Mouse (Mus musculus) urinary bladder, adult 18-20 months (tissue): ENCODE results near the gene Olfr980.
"Not testable (repeated sequence)": the region's sequence is repeated elsewhere in the genome, so short reads cannot be mapped to it uniquely, and the experiment has no call there.

Experiments
- DNase-seq, 2 experiments: peaks; one replicate each; pipeline ENCODE4 v3.0.0; 2022; ENCODE audit warnings: low spot score in 2 of 2, mixed read lengths in 2 of 2

Olfr980 gene

DNA sequence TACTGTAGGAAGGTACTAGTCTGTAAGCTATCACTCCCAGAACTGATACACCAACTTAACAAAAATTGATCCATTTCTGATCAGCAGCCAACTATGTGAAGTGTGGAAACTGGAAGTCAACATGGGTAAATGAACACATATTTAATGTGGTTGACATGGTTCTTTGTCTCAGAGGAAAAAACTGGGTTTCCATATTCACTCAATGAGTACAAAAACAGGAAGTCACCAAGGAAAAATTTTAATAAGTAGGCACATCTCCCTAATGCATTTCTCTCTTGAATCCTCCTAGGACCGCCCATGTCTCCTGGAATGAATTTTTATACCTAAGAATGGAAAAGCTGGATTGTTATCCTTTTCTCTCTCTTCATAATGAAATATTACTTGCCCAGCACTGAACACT lies at the start of gene Olfr980:
TSS of gene Olfr980 (minus strand) at position 101 of the 400 bp plus-strand sequence.
- DNase-seq: no peak

DNA sequence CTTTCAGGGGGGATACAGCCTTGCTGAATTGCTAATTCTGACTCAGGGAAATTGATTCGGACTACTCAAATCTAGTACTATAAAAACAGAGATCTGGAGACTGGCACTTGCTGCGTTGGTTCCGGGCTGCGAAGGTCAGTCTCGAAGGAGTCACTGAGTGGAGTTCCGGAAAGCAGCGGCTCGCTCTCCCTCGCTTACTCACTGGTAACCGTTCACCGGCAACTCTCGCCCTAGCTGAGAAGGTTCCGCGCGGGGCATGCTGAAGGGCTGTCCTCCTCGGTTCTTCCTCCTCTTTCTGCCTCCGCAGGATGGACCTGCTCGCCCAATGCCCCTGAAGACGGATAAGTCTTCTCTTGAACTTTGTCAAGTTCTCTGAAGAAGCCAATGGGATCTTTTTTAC lies 40.8 kb upstream of the Olfr980 start:
- no peak for DNase-seq

DNA sequence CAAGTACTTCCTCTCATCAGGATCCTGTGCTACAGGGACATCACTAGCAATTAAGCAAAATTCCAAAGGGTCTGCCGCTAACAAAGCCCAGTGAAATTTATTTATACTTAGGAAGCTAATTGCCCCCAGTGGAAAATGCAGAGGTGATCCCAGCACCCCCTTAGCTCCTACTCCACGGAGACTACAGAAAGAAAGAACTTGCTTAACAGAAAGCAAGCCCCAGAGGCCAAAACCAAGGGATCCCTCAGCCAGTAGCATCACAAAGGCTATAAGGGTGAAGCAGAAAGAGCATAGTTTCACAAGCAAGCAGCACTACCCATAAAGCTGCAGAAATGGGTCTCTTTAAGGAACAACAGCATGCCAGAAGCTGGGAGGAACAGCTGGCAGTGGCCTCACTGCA lies 11.8 kb upstream of the Olfr980 start, which contains the start of gene Olfr981:
TSS of gene Olfr981 (plus strand) at position 301 of the 400 bp plus-strand sequence.
- no peak for DNase-seq

DNA sequence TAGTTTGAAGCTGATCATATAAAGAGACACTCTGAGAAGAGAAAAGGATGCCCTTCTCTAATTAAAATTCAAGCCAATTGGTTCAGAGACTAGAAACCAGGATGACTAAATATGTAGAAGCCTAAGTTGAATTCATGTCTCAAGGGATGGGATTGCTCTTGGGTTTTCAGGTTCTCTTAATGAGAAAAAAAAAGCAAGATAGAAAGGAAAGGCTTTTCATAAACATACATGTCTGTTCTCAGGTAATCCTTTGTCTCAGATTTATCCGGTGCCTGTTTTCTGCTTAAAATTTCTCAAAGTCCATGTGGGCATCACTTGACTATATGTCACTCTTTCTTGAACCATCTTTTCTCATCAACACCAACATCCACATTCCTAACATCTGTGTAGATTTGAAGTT lies 6.0 kb downstream of the Olfr980 start, which contains the start of gene Olfr979:
TSS of gene Olfr979 (minus strand) at position 101 of the 400 bp plus-strand sequence.
- DNase-seq: no peak

DNA sequence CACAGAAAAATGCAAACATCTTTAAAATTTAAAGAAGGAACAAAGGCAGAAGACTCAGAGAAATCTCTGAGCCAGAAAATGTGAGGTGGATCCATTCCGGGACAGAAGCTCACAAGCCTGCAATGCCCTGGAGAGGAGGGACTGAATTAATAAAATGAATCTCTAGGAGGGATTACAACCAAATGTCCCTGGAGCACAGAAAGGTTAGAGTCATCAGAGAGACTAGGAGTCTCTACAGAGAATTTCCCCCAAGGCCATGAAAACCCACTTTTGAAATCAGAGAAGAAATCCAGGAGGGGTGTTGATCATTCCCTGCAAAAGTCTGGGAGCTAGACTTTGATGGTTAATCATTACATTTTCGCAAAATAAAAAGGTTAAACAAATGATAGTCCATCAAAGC lies 17.6 kb downstream of the Olfr980 start, which contains the start of gene Olfr978:
TSS of gene Olfr978 (plus strand) at position 301 of the 400 bp plus-strand sequence.
- DNase-seq: no peak

DNA sequence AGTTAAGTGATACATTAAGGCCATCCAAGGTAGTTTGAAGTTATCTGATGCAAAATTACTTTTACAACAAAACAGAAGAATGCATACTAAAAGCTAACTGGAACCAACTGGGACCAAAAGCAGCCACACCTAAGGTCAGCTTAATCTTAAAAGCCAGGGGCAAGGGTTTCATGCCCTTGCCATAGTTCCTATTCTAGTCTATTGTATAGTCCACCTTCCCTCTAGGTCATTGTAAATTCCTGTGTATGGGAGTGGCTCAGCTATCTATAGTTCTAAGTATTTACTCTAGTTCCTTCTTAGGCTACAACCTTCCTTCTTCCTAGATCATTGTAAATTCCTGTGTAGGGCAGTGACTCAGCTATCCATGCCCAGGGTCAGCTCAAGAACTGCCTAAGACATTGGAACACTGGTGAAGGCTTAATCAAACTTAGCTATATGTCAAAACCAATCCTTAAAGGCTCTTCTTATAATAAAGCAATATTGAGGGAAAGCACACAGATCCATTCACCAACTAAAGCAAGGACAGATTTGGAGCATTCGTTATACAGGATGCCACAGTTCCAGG lies 32.7 kb downstream of the Olfr980 start:
- not testable (repeated sequence) for DNase-seq

DNA sequence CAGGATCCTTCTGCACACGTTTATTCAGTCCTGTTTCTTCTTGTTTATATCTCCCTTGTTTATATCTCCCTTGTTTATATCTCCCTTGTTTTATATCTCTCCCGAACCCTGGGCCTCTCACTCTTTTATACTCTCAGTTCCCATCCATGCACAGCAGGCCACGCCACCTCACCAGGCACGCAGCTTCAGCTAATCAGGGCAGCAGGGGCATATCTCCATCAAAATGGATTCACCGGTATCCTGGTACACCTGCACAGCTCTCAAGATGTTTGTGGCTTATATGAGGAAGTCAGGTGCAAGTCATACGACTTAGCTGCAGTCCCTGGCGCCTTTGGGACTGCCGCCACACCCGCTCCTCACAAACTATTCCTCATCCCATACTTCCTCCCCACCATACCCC lies 48.3 kb downstream of the Olfr980 start, which contains the start of gene Olfr976:
TSS of gene Olfr976 (minus strand) at position 101 of the 400 bp plus-strand sequence.
- DNase-seq: not testable (repeated sequence)
